Mouse (Mus musculus) limb, embryonic 11.5 days (tissue): ENCODE results near the gene Spred2. TPM values are rescaled to one million over a fixed set of nuclear protein-coding genes. Genes with fewer than 3 reads are reported as not detected.
"Not testable (repeated sequence)": the region's sequence is repeated elsewhere in the genome, so short reads cannot be mapped to it uniquely, and the experiment has no call there.

Experiments
- ATAC-seq: fragments of 200-750 bp; cut with Nextera tagmentation; 2 replicates; pipeline ENCODE4 v1.8.0; 2017; ENCODE audit warnings: low read depth; ENCODE audit not compliant: insufficient number of reproducible peaks, low FRiP score, low TSS enrichment
- DNase-seq: peaks from one replicate; pipeline ENCODE4 v3.0.0-alpha.2; 2015; ENCODE audit warnings: low spot score
- H3K27ac ChIP-seq: fragments of 300-500 bp; sonication (generic); replicated peaks from 2 replicates; pipeline ENCODE4 v1.5.1; 2014; ENCODE audit warnings: low read depth, mild to moderate bottlenecking, low read length
- H3K27me3 ChIP-seq: fragments of 300-500 bp; sonication (generic); 2 replicates; pipeline ENCODE4 v1.6.1; 2014; ENCODE audit warnings: mild to moderate bottlenecking, low read length, mixed read lengths; ENCODE audit not compliant: control insufficient read depth, insufficient read depth
- H3K36me3 ChIP-seq: fragments of 300-500 bp; sonication (generic); 2 replicates; pipeline ENCODE4 v1.6.1; 2014; ENCODE audit warnings: mild to moderate bottlenecking, low read length, moderate library complexity, mixed read lengths; ENCODE audit not compliant: control insufficient read depth, insufficient read depth
- H3K4me1 ChIP-seq: fragments of 300-500 bp; sonication (generic); 2 replicates; pipeline ENCODE4 v1.6.1; 2014; ENCODE audit warnings: low read length, mixed read lengths; ENCODE audit not compliant: control insufficient read depth, insufficient read depth
- H3K4me2 ChIP-seq: fragments of 300-500 bp; sonication (generic); 2 replicates; pipeline ENCODE4 v1.6.1; 2014; ENCODE audit warnings: low read depth, mild to moderate bottlenecking, moderate library complexity; ENCODE audit not compliant: severe bottlenecking
- H3K4me3 ChIP-seq: fragments of 300-500 bp; sonication (generic); 2 replicates; pipeline ENCODE4 v1.5.1; 2014; ENCODE audit warnings: low read depth, low read length
- H3K9ac ChIP-seq: fragments of 300-500 bp; sonication (generic); 2 replicates; pipeline ENCODE4 v1.6.1; 2014; ENCODE audit warnings: mild to moderate bottlenecking, low read length
- H3K9me3 ChIP-seq: fragments of 300-500 bp; sonication (generic); 2 replicates; pipeline ENCODE4 v1.6.1; 2016; ENCODE audit warnings: low read length; ENCODE audit not compliant: control insufficient read depth
- WGBS: fragments of 180-500 bp; shearing (Covaris S2); extraction: QIAGEN DNeasy Blood & Tissue Kit; methylation state at CpG from one replicate; pipeline ENCODE4 v1.1.7; 2014; 5-methylcytosine and 5-hydroxymethylcytosine counted together
- polyA plus RNA-seq: library from polyadenylated mRNA; unstranded; fragments of >200 nt; fragmentation: Nextera tagmentation; extraction: Ambion mirVana; gene quantifications from 2 replicates; pipeline ENCODE4 v1.2.1, GENCODE M21; 2014

Spred2 gene
- polyA plus RNA-seq, 1 experiment from 2014 or later = 8.2 TPM

- no peaks in the 10 kb centered on the region for H3K4me1 ChIP-seq
- H3K27ac ChIP-seq = no peak overlapping the region
- H3K27me3 ChIP-seq = no peaks in the 10 kb centered on the region
- DNase-seq = no peak
- H3K9me3 ChIP-seq = no peaks in the 10 kb centered on the region
- no peak overlapping the region for H3K4me3 ChIP-seq
- H3K9ac ChIP-seq = no peak overlapping the region
- no peak for ATAC-seq
- no peak overlapping the region for H3K4me2 ChIP-seq
- no peaks in the 10 kb centered on the region; the same call in 1 of the 2 replicates for H3K36me3 ChIP-seq
- 95% methylated on average over 4 of the region's 4 CpGs for WGBS
Measured at GRCm38 (mm10) chr11:20029014-20029413, 104.8 kb downstream of the Spred2 start.

- not testable (repeated sequence) for H3K9ac ChIP-seq, H3K9me3 ChIP-seq
- 90% methylated on average over 5 of the region's 5 CpGs for WGBS
Measured at GRCm38 (mm10) chr11:20030973-20031372, 106.8 kb downstream of the Spred2 start.

GRCm38 (mm10) chr11:20031536-20031935 is 107.4 kb downstream of the Spred2 start:
- Histone ChIP-seq H3K4me1 (no peaks in the 10 kb centered on the region), H3K27me3 (no peaks in the 10 kb centered on the region), H3K27ac (no peak overlapping the region), H3K9ac (no peak overlapping the region), H3K4me3 (no peak overlapping the region), H3K4me2 (no peak overlapping the region), H3K9me3 (no peaks in the 10 kb centered on the region), H3K36me3 (no peaks in the 10 kb centered on the region)
- WGBS = 52% methylated on average over 8 of the region's 8 CpGs
- ATAC-seq = no peak
- DNase-seq = peak; percentile 75

More at GRCm38 (mm10) chr11:20030973-20031372, 106.8 kb downstream of the Spred2 start:
- H3K4me3 ChIP-seq, H3K27me3 ChIP-seq, ATAC-seq, H3K4me2 ChIP-seq, H3K27ac ChIP-seq, H3K4me1 ChIP-seq, DNase-seq, H3K36me3 ChIP-seq: not testable (repeated sequence)

GRCm38 (mm10) chr11:20033541-20034160 is 109.5 kb downstream of the Spred2 start:
- DNase-seq (no peak), ATAC-seq (no peak)
- Histone ChIP-seq H3K27ac (no peak overlapping the region), H3K4me3 (no peak overlapping the region), H3K4me2 (no peak overlapping the region), H3K4me1 (0 out of 2 replicates have a peak, but pooled peaks cover under 1% of the 10 kb centered on the region), H3K36me3 (no peaks in the 10 kb centered on the region), H3K9me3 (no peaks in the 10 kb centered on the region), H3K9ac (no peak overlapping the region), H3K27me3 (no peaks in the 10 kb centered on the region)
- 77% methylated on average over 6 of the region's 6 CpGs for WGBS

GRCm38 (mm10) chr11:20034337-20034947 is 110.3 kb downstream of the Spred2 start:
- H3K4me2 ChIP-seq = no peak overlapping the region
- no peaks in the 10 kb centered on the region for H3K36me3 ChIP-seq
- H3K4me1 ChIP-seq = 0 out of 2 replicates have a peak, but pooled peaks cover 3% of the 10 kb centered on the region
- H3K27ac ChIP-seq = no peak overlapping the region
- H3K27me3 ChIP-seq = no peaks in the 10 kb centered on the region
- DNase-seq = no peak
- no peak overlapping the region for H3K4me3 ChIP-seq
- H3K9ac ChIP-seq = no peak overlapping the region
- no peak for ATAC-seq
- WGBS = 58% methylated on average over 14 of the region's 14 CpGs
- H3K9me3 ChIP-seq = no peaks in the 10 kb centered on the region

GRCm38 (mm10) chr11:20035343-20035928 is 111.3 kb downstream of the Spred2 start:
- DNase-seq (no peak), ATAC-seq (no peak; the same call in 1 of the 2 replicates)
- no peaks in the 10 kb centered on the region for H3K36me3 ChIP-seq
- H3K4me1 ChIP-seq = 0 out of 2 replicates have a peak, but pooled peaks cover 3% of the 10 kb centered on the region
- no peak overlapping the region for H3K27ac ChIP-seq
- H3K4me3 ChIP-seq = no peak overlapping the region
- H3K4me2 ChIP-seq = no peak overlapping the region
- no peaks in the 10 kb centered on the region for H3K27me3 ChIP-seq
- WGBS = 71% methylated on average over 11 of the region's 11 CpGs
- H3K9ac ChIP-seq = no peak overlapping the region
- H3K9me3 ChIP-seq = no peaks in the 10 kb centered on the region

- ATAC-seq = no peak
- 79% methylated on average over 7 of the region's 7 CpGs for WGBS
- no peak overlapping the region for H3K27ac ChIP-seq
Measured at GRCm38 (mm10) chr11:20035972-20036371, 111.8 kb downstream of the Spred2 start.

GRCm38 (mm10) chr11:20037739-20038138 is 113.6 kb downstream of the Spred2 start:
- 91% methylated on average over 4 of the region's 4 CpGs for WGBS
- no peak for ATAC-seq
- no peaks in the 10 kb centered on the region for H3K36me3 ChIP-seq

More at GRCm38 (mm10) chr11:20035972-20036371, 111.8 kb downstream of the Spred2 start:
- no peaks in the 10 kb centered on the region for H3K36me3 ChIP-seq
- no peak overlapping the region for H3K9ac ChIP-seq
- H3K4me1 ChIP-seq = peaks cover 3% of the 10 kb centered on the region; the same call in 1 of the 2 replicates
- no peaks in the 10 kb centered on the region for H3K9me3 ChIP-seq
- DNase-seq = no peak
- no peak overlapping the region for H3K4me2 ChIP-seq
- H3K27me3 ChIP-seq = no peaks in the 10 kb centered on the region
- no peak overlapping the region for H3K4me3 ChIP-seq

More at GRCm38 (mm10) chr11:20037739-20038138, 113.6 kb downstream of the Spred2 start:
- Histone ChIP-seq H3K27me3 (no peaks in the 10 kb centered on the region), H3K9ac (no peak overlapping the region), H3K9me3 (no peaks in the 10 kb centered on the region), H3K4me1 (peaks cover 17% of the 10 kb centered on the region), H3K27ac (no peak overlapping the region), H3K4me2 (no peak overlapping the region), H3K4me3 (no peak overlapping the region)
- DNase-seq = no peak
